Mouse (Mus musculus) frontal cortex, postnatal 14 days (tissue): ENCODE results near the gene Ric8b.

Source experiments
- DNase-seq, 2 experiments: peaks; one replicate each; pipeline ENCODE4 v3.0.0; 2022; ENCODE audit warnings: low spot score in 2 of 2

The Ric8b gene

GRCm38 (mm10) chr10:84960380-84960930 is 43.0 kb downstream of the Ric8b start:
- no peak for DNase-seq

DNA sequence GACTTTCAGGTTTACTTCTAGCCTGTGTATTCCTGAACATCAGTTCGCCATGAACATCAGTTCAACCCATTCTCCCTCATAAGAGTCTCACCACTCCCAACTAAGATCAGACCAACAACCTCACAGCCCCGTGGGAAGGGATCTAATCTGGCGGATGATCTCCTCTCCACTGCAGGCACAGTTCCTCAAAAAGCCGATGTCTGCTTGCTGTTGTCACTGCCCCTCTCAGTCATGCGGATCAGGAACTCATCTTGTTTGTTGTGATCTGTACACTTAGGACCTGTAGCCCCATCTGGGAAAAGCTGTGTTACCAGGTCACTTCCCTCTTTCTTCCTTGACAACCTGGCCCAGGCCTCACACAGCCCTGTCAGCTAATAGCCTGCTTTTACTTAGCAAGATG is 45.7 kb downstream of the Ric8b start:
- DNase-seq: no peak

- peak; percentile 47 to 52 for DNase-seq
Measured at GRCm38 (mm10) chr10:84963726-84964125, 46.3 kb downstream of the Ric8b start.

GRCm38 (mm10) chr10:84966542-84966941 is 49.1 kb downstream of the Ric8b start:
- DNase-seq: no peak

- no peak for DNase-seq
Measured at GRCm38 (mm10) chr10:84967645-84968044, 50.2 kb downstream of the Ric8b start.

DNA sequence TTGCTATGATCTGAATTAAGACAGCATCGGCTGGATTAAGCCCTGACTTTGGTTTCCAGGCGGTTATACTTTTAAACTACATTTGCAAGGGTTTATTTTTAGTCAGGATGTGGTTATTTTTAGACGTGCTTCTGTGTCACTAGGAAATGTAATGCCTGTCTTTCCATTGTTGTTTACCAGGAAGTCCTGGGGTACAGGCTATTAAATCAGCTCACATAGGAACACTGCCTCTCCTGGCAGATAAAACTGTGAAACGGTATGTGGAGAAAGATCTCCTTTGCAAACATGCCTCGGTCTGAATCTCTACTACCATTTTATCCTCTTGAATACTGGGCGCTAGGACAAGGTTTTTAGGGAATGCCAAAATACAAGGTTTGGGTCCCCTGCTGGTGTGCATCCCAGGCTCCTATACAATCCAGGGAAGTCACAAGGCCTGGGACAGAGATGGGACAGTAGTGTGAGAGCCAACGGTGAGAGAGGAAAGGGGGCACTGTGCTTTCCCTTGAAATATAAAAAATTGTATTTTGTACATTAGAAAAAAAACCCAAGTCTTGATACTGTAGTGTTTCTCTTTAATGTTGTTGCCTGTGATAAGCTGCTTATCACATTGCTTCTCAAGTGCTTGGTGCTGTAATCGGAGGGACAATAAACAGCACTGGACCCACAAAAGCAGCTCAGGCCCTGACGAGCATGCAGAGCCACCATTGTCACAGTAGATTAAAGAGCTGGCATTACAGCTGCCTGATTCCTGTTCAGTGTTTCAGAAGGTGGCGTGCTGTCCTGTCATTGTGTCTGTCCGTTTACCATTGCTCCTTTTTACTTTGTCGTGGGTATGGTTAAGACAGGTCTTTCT is 51.7 kb downstream of the Ric8b start:
- DNase-seq: no peak

GRCm38 (mm10) chr10:84975264-84975663 is 57.8 kb downstream of the Ric8b start:
- DNase-seq: no peak

DNA sequence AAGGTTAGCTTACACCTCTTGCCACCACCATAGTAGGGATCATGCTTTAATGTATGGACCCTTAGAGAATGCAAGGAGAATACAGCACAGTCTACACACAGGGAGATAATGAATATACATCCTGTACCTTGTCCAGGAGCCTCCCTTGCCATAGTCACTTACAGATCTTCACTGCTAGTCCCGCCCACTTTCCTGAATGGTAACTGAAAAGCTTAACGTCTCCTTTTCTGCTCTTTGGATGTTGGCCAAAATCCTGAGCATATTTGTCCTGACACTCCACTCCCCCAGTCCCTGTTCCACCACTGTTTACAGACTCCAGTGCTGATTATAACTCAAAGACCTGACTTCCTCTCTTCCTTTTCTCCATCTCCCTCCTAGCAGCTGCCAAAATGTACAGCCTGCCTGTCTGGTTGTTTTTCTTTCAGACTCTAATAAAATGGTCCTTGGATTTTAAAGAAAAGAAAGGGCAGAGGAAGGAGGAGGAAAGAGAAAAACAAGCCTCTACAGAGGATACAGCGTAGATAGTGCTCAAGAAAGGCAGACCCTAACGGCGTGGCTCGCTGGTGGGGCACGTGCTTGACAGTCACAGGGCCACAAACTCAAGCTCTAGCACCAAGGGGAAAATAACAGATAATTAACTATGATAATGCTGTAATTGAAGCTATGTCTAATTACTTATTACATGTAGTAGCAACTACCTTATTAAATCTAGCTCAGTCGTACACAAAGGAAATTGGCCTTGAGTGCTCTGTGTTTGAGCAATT is 59.4 kb downstream of the Ric8b start:
- no peak for DNase-seq

GRCm38 (mm10) chr10:84980291-84980690 is 62.9 kb downstream of the Ric8b start:
- DNase-seq: no peak

- no peak for DNase-seq
Measured at GRCm38 (mm10) chr10:84981441-84981840, 64.0 kb downstream of the Ric8b start.

- no peak for DNase-seq
Measured at GRCm38 (mm10) chr10:84982675-84983074, 65.3 kb downstream of the Ric8b start.

GRCm38 (mm10) chr10:84985956-84986355 is 68.5 kb downstream of the Ric8b start:
- peak in 1 of 2 experiments; percentile 25 for DNase-seq

DNA sequence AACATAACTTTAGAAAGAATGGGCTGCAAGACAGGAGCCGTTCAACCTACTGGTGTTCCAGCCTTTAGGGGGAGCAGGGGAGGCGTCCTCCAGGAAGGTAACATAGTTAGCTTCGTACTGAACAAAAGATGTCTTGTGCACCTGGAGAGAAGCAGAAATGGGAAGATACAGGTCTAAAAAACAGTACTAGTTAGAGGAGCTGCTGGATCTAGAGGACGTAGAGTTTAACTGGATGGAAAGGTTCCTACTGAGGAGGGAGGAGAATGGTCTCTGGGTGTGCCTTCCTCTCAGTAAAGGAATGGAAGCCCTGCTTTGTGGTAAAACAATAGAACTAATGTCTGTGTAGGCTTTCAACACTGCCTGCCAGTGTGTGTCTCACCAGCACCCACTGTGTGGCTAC is 70.2 kb downstream of the Ric8b start:
- no peak for DNase-seq

DNA sequence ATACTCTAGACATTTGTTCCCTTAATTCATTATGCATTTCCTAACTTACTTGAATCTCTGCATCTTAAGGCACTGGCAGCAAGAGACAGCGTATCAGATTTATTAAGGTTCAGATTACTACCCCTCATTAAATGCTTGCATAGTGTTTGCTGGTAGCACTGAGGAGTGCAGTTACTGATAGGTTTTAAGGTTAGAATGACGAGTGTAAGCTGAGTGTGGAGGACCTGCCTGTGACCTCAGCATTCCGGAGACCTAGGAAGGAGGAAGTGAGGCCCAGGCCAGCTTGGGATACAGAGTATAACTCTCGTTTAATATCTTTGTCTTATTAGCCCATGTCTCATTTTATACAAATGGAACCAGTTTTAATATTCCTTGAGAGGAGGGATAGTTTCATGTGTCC is 71.2 kb downstream of the Ric8b start:
- no peak for DNase-seq

DNA sequence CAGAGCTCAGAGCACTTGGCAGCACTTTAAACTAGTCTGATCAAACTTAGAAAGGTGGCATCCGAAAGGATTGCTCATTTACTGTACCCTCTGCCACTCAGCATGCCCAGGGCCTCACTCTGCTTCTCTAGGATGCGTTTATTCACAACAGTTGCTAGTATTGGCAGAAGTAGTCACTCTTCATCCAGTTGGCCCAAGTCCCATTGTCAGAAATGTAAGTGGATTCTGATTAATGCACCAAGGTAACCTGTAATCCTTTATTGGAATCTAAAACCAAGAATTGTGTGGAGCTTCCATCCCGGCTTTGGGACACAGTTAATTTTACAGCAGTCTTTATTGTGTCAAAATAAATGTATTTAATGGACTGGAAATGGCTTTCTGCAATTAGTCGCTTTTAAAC is 76.9 kb downstream of the Ric8b start:
- DNase-seq: no peak

DNA sequence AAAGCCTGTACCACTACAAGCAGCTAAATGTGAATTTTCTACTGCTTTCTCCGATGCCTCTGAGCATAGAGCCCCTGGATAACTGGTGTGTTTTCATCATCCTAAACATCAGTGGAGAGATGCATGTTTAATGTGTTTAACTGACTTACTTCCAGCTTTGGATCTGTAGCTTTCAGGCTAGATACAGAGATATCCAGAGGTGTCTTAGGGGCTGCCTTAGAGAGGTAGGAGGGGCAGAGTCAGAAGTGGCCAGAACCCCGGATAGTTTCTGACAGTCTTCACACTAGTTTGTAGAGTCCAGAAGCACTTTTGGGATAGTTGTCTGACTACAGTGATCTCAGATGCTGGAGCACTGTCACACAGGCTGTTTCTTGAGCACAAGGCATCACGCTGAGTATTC is 77.6 kb downstream of the Ric8b start:
- DNase-seq: no peak

GRCm38 (mm10) chr10:84996366-84996765 is 79.0 kb downstream of the Ric8b start:
- no peak for DNase-seq

DNA sequence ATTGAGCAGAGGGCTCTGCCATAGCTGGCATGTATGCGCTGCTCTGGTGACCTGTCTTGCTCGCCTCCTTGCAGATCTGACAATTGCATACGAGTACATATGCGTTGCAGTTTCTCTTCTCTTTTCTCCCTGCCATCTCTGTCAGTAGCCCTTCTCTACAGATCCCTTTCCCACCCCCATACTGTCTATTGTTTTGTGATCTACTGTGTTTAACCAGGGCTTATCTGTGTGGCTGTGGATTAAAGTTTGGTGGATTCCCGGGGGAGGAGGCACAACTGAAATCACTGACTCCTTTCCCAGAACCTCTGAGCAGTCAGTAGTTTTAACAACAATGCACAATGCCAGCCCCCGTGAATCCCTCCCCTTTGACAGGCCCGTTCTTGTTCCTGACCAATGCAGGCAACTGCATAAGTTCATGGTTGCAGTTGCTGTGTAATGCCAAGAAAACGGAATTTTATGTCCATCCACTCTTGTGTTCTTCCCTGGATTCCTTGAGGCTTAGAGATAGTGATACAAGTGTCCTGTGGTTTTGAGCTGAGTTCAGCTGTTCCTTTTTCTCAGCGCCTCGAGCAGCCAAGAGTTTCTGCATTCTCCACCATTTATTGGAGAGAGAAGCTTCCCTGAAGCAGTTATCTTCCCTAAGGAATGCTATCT is 80.3 kb downstream of the Ric8b start:
- no peak for DNase-seq

GRCm38 (mm10) chr10:84998225-84998579 is 80.8 kb downstream of the Ric8b start:
- DNase-seq: no peak

GRCm38 (mm10) chr10:85001920-85002319 is 84.5 kb downstream of the Ric8b start:
- no peak for DNase-seq

DNA sequence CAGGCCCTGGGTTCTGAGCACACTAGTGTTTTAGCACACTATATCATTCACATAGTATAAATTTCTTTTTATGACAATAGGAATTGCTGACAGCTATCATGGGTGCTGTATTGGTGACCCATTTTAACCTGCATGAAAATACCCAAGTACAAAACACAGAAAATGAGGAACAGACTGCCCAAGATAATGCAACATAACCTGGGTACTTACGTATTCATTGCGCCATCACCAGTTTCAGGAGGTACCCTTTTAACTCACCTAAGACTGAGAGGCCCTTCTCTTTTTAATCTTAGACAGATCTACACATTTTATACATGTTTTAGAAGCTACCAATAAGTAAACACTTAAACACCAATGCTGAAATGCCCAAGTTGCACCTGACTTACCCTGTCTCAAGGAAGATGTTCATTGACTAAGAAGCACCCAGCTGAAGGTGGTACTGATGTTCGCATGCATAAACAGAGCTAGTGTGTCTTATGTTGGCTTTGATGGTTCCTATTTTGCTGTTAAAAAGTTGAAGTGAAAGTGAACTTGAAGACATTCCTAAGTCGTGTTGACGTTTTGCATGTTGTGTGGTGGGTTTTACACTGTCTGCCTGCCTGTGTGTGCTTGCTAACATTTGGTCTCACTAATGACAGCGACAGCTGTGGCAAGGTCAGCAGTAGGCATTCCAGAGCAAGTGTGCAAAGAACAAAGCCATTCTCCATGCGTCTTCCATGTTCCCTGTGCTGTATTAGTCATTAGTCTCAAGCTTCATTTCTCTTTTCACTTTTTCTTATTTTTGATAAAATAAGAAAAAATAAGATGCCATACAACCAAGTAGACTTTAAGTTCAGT is 86.0 kb downstream of the Ric8b start:
- DNase-seq: no peak
